8 mouse cellular contexts compared by ENCODE assay signal in the genomic region with DNA sequence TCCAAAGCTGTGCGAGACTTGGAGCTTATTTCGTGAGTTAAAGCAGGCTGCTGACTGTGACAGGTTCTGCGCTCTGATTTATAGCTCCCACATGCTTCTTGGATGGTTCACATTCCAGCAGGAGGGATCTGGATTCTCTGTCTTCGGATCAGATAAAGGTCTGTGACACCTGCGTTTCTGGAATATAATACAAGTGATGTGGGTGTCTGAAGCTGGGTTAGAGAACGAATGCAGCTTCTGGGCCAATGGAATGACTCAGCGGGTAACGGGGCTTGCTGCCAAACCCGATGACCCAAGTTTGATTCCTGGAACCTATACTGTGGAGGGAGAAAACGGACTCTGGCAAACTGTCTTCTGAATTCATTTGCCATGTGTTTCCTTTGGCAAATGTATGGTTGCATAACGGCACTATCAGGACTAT. TPM values are rescaled to one million over a fixed set of nuclear protein-coding genes. Genes with fewer than 3 reads are reported as not detected.
DNase-seq lines count a peak whose midpoint lies in the region; ATAC-seq and TF ChIP-seq lines count a peak whose summit lies in the region.
"Had no signal": no experiment of that assay in that cellular context is flagged by ENCODE, and none has a peak within 500 bp of the region (broad histone marks: within the 10 kb centered on the region; RNA-seq: fewer than 3 reads in every experiment).

No protein-coding gene starts in this region.

- peak; percentile 17 for DNase-seq in left cerebral cortex, postnatal 4 days
- DNase-seq in left cerebral cortex, adult 18-20 months (ENCODE audit: low spot score in 2 of 2): no peak
- peak; percentile 17 for DNase-seq in brain, embryonic 14.5 days (ENCODE audit: low read depth)
- peak; percentile 66 to 71 for DNase-seq in cerebellum, postnatal 36 days
- no peak for DNase-seq in thymus, postnatal 25 days
- no peak for DNase-seq in heart, postnatal 4 days
- DNase-seq: lung, adult 2 months had no signal

- no peak for TF ChIP-seq POLR2A in brain, embryonic 14.5 days (IDR thresholded peaks at IDR 0.05; ENCODE audit: borderline replicate concordance, extremely low read depth, insufficient read depth, insufficient read length, poor library complexity, severe bottlenecking)

- no peak for TF ChIP-seq CTCF in brain, embryonic 14.5 days (IDR thresholded peaks at IDR 0.05; ENCODE audit: borderline replicate concordance, extremely low read depth, insufficient read depth, insufficient read length)

- intact Hi-C loops in left cerebral cortex, postnatal 4 days (cut with DNase I): no loop called here

- ATAC-seq in megakaryocyte progenitor cell, adult 5-6 weeks (replicated peaks; ENCODE audit: poor library complexity): peak; percentile 17

RNA-seq across cellular contexts. Expression of a gene that starts 46.2 kb away (rescaled TPM):
- total RNA-seq in left cerebral cortex, postnatal 4 days (2021): 10 to 100 TPM; 30.1 to 30.8 TPM
- total RNA-seq in left cerebral cortex, adult 18-20 months (2021): 10 to 100 TPM; 44.8 to 52.9 TPM
- 11.4 and 14.1 TPM in 2 replicates for polyA plus RNA-seq in brain, embryonic 14.5 days (2012; rRNA removed)
- 25.9 and 26.5 TPM in 2 replicates for total RNA-seq in megakaryocyte progenitor cell, adult 5-6 weeks (2015)
- total RNA-seq in megakaryocyte progenitor cell, adult 5-6 weeks (2017): 54.9 and 79.0 TPM in 2 replicates
- 100 to 1,000 TPM; 129 to 138 TPM for total RNA-seq in heart, postnatal 4 days (2021)

Comparison
In these comparisons a context has a peak if more than half of its experiments do, and no peak if none do; other contexts are left out.
1. DNase-seq: peak in left cerebral cortex, postnatal 4 days (single experiment), brain, embryonic 14.5 days (single experiment) and cerebellum, postnatal 36 days (2 of 2); none in left cerebral cortex, adult 18-20 months (0 of 2), thymus, postnatal 25 days (single experiment) and heart, postnatal 4 days (single experiment).